Mouse (Mus musculus): ENCODE data around the gene Mindy1. TPM values are rescaled to one million over a fixed set of nuclear protein-coding genes. Genes with fewer than 3 reads are reported as not detected.

The Mindy1 gene
- polyA plus RNA-seq (2015; fragmentation: Nextera tagmentation; extraction: Ambion mirVana), result 41.4 and 42.9 TPM in 2 replicates

DNA sequence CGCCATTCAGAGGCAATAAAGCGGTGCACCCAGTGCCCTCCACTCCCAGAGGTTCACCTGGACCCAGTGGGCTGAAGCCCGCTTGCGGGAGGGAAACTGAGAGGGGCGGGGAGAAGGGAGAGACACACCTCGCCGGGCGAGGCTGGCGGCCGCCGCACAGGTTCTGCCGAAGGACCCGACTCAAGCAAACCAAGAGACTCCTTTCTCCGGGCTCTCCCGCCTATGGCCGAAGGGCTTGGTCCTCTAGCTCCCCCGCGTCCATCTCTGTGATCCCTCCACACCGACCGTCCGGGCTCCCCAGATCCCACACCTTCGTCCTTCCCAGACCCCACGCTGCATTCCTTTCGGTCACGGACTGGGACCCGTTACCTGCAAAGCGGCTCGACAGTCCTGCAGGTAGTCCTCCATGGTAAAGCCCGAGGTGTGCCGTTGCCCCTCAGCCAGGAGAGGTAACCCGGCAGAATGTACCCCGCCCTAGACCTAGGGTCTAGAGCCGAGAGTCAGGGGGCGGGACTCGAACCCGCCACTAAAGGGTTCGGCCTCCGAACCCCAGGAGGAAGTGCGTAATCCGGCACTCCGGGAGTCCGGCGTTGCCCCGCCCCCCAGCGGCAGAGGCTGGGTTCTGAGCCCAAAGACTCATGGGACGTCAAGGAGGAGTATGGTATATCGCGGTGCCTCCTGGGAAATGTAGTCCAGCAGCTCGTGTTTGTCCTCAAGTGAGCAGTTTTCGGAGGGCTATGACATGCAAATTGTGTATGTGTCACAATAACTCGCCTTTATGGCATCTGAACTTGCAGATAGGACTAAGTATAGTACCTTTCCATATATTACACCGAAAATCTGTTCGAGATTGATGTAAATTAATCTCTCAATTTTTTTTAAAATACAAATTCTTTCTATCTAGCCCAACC, at the start of gene Mindy1, which contains the start of gene Prune1:
TSS of gene Mindy1 (plus strand) at position 130 of the 911 bp plus-strand sequence.
TSS of gene Prune1 (minus strand) at position 861 of the 911 bp plus-strand sequence.
- no peaks in the 10 kb centered on the region for H3K27me3 ChIP-seq
- whole genome bisulfite sequencing, result under 1% methylated on average over 53 of the region's 53 CpGs
- peaks cover 25% of the 10 kb centered on the region for H3K4me1 ChIP-seq
- H3K9ac ChIP-seq, result peak within 1 kb of the TSS; percentile 89
- peak within 1 kb of the TSS; percentile 83 for H3K4me2 ChIP-seq
- peak within 1 kb of the TSS; percentile 77 for H3K4me3 ChIP-seq
- H3K36me3 ChIP-seq, result 0 out of 2 replicates have a peak, but pooled peaks cover 3% of the 10 kb centered on the region
- ATAC-seq (ENCODE audit: insufficient number of reproducible peaks, insufficient read depth, low FRiP score, low TSS enrichment, low read depth), result peak; percentile 89
- H3K27ac ChIP-seq, result peak within 1 kb of the TSS; percentile 98
- H3K9me3 ChIP-seq, result no peaks in the 10 kb centered on the region

DNA sequence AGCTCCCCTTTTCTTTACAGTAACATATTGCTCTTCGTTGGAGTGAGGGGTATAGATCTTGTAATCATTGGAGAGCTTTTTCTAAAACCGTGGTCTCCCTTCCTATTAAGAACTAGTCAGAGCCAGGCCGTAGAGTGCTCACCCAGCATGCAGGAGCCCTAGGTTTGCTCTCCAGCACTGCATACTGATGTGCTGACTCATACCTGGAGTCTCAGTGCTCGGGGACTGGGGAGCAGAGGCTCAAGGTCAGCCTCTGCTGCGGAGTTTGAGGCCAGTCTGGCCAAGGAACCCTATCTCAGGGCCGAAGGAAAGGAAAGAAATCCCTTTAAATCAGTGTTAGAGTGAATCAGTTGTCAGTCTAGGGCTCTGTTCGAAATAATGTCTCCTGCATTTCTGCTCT, 48.4 kb upstream of the Mindy1 start:
- H3K27me3 ChIP-seq, result no peaks in the 10 kb centered on the region
- H3K9ac ChIP-seq, result no peak overlapping the region
- H3K4me3 ChIP-seq, result no peak overlapping the region
- H3K9me3 ChIP-seq, result no peaks in the 10 kb centered on the region
- no peak overlapping the region for H3K27ac ChIP-seq
- peaks cover 64% of the 10 kb centered on the region for H3K36me3 ChIP-seq
- H3K4me2 ChIP-seq, result no peak overlapping the region
- 89% methylated on average over 7 of the region's 7 CpGs for WGBS
- peaks cover 31% of the 10 kb centered on the region for H3K4me1 ChIP-seq
- no peak for ATAC-seq (ENCODE audit: insufficient number of reproducible peaks, insufficient read depth, low FRiP score, low TSS enrichment, low read depth)

DNA sequence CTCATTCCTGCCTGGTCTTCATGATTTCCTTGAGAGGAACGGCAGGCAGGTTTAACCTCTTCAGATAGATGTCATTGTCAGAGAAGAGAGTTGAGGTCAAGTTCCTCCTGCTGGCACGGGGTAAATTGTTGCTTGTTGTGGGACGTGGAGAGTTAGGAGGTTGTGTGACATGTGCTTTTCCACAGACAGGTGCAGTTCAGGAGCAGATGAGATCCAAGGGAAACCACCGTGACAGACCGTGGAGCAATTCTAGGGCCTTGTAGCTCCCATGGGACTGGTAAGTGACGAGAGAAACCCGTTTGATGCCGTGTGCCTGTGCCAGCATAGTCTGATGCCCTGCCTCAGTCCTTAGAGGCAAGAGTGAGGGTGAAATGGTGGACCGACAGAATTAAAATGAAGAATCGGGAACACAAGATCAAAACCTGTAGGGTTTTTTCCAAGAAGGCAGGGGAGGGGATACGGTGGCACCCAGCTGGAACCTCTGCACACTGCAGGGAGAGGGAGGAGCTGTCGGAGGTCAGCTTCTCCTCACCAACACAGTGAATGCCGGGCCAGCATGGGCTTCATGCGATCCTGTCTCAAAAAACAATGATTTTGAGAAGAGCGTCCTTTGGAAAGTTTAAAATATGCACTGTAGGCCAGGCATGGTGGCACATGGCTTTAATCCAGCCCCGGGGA, 47.7 kb upstream of the Mindy1 start:
- Histone ChIP-seq H3K4me3 (no peak overlapping the region), H3K27ac (no peak overlapping the region), H3K9ac (no peak overlapping the region), H3K27me3 (no peaks in the 10 kb centered on the region), H3K4me2 (no peak overlapping the region), H3K9me3 (no peaks in the 10 kb centered on the region), H3K36me3 (peaks cover 70% of the 10 kb centered on the region), H3K4me1 (peaks cover 31% of the 10 kb centered on the region)
- no peak for ATAC-seq (ENCODE audit: insufficient number of reproducible peaks, insufficient read depth, low FRiP score, low TSS enrichment, low read depth)
- 86% methylated on average over 16 of the region's 16 CpGs for WGBS

DNA sequence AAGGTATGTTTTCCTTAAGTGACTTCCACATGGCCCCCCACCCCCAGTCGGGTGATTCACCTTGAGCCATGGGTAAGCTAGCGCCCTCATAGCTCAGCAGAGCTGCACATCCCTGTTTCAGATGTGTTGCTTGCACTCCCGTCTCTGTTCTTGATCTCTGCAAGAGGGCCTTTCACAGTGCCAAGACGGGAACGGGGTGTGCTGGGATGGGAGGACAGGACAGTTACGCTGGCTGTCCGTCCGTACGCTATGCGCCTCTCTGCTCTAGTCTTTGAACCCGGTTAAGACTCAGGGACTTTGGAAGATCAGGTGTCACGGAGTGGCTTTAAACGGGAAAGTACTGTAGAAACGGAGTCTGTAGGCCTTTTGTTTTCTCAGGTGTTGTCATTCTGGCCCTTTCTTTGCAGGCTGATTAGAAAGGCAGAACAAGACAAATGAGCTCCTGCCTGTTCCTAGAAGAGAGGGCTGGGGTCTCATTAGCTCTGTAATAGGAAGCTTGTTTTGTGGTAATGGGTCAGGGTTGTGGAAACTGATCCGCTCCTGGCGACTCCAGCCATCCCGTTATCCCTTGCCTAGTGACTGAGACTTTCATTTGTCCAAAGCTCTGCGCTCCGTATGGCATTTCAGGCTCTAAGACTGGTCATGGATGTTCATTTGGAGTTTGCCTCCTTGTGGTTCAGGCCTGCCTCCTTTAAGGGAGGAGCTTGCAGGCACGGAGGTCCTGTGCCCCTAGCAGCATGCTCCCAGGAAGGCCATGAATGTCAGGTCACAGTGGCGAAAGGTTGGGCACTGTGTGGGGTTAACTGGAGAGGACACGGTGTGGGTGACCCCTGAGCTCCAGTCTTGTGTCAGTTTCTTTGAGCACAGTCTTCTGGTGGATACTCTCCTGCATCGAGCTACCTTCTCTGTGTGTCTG, 45.5 kb upstream of the Mindy1 start:
- Histone ChIP-seq H3K9me3 (no peaks in the 10 kb centered on the region), H3K4me2 (no peak overlapping the region), H3K36me3 (peaks cover 71% of the 10 kb centered on the region), H3K9ac (0 out of 2 replicates have a peak overlapping the region, but pooled peaks have one; percentile 36), H3K4me1 (peaks cover 19% of the 10 kb centered on the region), H3K4me3 (no peak overlapping the region), H3K27me3 (no peaks in the 10 kb centered on the region), H3K27ac (no peak overlapping the region)
- ATAC-seq (ENCODE audit: insufficient number of reproducible peaks, insufficient read depth, low FRiP score, low TSS enrichment, low read depth), result no peak
- 55% methylated on average over 23 of the region's 23 CpGs for WGBS

DNA sequence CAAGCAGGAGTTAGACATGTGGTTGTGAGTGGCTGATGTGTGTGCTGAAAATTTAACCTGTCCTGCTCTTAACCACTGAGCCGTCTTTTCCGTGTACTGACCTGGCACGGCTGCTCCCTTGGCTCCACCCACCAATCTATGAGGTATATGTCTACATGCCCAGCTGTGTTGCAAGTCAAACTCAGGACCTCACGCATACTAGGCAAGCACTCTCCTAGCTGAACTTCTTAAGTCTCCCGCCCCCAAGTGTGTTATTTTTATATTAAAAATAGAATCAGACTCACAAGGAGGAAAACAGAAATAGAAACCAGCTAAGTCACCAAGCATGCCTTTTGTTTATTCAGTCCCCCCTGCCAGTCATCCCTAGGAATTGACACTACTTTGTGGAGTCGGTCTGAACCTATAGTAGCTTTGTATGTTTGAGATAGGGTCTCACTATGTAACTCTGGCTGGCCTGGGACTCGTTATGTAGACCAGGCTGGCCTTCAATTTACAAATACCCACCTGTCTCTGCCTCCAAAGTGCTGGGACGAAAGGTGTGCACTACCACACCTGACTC, 43.5 kb upstream of the Mindy1 start:
- Histone ChIP-seq H3K36me3 (peaks cover 57% of the 10 kb centered on the region), H3K4me3 (no peak overlapping the region), H3K9me3 (no peaks in the 10 kb centered on the region), H3K27me3 (no peaks in the 10 kb centered on the region), H3K4me2 (no peak overlapping the region), H3K9ac (no peak overlapping the region), H3K27ac (no peak overlapping the region), H3K4me1 (0 out of 2 replicates have a peak, but pooled peaks cover 3% of the 10 kb centered on the region)
- ATAC-seq (ENCODE audit: insufficient number of reproducible peaks, insufficient read depth, low FRiP score, low TSS enrichment, low read depth), result no peak
- 86% methylated on average over 8 of the region's 8 CpGs for WGBS

DNA sequence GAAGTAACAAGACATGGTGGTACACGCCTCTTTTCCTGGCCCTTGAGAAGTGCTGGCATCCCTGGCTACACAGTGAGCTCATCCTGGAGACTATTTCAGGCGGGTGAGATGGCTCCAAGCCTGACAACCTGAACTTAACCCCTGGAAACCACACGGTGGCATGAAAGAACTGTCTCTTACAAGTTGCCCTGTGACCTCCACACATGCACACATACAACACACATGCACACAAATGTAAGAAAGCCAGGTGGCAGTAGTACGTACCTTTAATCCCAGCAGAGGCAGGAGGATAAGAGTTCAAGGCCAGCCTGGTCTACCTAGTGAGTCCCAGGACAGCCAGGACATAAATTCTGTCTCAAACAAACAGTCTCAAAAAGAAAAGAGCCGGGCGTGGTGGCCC, 42.1 kb upstream of the Mindy1 start:
- Histone ChIP-seq H3K4me2 (no peak overlapping the region), H3K9ac (no peak overlapping the region), H3K27ac (no peak overlapping the region), H3K27me3 (no peaks in the 10 kb centered on the region), H3K4me1 (0 out of 2 replicates have a peak, but pooled peaks cover 3% of the 10 kb centered on the region), H3K4me3 (no peak overlapping the region), H3K9me3 (no peaks in the 10 kb centered on the region), H3K36me3 (peaks cover 45% of the 10 kb centered on the region)
- no peak for ATAC-seq (ENCODE audit: insufficient number of reproducible peaks, insufficient read depth, low FRiP score, low TSS enrichment, low read depth)
- WGBS, result 86% methylated on average over 6 of the region's 6 CpGs

DNA sequence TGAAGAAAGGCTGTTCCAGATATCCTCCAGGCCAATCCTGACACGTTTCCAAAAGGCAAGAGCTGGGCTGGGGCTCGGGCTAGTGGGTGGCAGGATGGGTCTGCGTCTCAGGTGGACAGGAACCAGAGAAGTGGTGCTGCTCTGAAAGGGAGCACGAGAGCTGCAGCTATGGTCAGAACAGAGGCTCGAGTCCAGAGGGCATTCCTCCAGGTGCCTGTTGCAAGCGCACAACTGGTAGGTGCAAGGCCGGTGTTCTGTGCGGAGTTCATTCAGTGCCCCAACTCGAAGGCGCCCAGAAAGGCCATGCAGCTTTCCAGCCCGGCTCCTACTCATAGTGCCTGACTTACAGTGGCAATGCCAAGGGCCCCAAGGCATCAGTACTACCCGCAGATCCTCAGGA, 41.2 kb upstream of the Mindy1 start:
- H3K4me2 ChIP-seq, result no peak overlapping the region
- 92% methylated on average over 12 of the region's 12 CpGs for WGBS
- H3K27me3 ChIP-seq, result no peaks in the 10 kb centered on the region
- no peaks in the 10 kb centered on the region for H3K9me3 ChIP-seq
- 0 out of 2 replicates have a peak, but pooled peaks cover 3% of the 10 kb centered on the region for H3K4me1 ChIP-seq
- ATAC-seq (ENCODE audit: insufficient number of reproducible peaks, insufficient read depth, low FRiP score, low TSS enrichment, low read depth), result no peak
- H3K36me3 ChIP-seq, result peaks cover 41% of the 10 kb centered on the region
- no peak overlapping the region for H3K4me3 ChIP-seq
- no peak overlapping the region for H3K27ac ChIP-seq
- no peak overlapping the region for H3K9ac ChIP-seq

DNA sequence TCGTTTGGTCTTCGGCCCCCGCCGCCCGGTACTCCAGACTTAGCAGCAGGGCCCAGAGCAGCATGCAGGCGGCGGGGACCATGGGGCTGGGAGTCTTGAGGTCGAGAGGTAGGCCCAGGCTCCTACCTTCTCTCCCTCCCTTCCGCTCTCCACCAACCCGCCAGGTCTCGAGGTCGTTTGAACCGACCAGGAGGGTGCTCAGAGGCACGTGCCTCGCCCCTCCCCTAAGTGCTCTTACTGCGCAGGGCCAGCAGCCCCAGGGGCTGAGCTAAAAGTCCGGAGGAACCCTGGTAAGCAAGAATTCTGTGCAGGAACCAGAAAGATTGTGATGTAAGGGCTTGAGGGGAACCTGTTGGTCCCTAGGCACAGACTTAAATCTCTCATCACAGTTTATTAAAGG, 40.2 kb upstream of the Mindy1 start:
- Histone ChIP-seq H3K27me3 (no peaks in the 10 kb centered on the region), H3K9ac (peak overlapping the region; percentile 32; the same call in 1 of the 2 replicates), H3K4me1 (0 out of 2 replicates have a peak, but pooled peaks cover 3% of the 10 kb centered on the region), H3K9me3 (no peaks in the 10 kb centered on the region), H3K4me3 (no peak overlapping the region), H3K27ac (no peak overlapping the region), H3K36me3 (peaks cover 37% of the 10 kb centered on the region), H3K4me2 (peak overlapping the region; percentile 12; the same call in 1 of the 2 replicates)
- no peak for ATAC-seq (ENCODE audit: insufficient number of reproducible peaks, insufficient read depth, low FRiP score, low TSS enrichment, low read depth)
- 33% methylated on average over 17 of the region's 17 CpGs for WGBS

DNA sequence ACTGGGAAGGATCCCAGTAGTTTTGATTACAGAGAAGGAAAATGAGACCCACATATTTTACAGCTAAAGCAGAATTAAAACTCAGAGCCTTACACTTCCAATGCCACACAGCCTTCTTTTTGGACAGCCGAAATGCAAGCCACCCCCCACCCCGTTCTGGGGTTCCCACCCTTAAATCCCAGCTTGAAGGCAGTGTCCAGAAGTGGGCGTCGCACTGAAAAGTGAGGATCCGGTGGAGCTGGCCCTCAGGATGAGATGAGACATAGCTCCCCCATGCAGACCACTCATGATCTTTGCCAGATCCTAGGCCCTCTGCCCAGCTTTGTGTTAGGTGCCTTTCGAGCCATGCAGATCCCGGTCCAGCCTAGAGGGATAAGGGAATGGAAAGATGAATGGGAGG, 39.6 kb upstream of the Mindy1 start, which contains the start of gene Gm128:
TSS of gene Gm128 (minus strand) at position 101 of the 400 bp plus-strand sequence.
- peak within 1 kb of the TSS; percentile 32; the same call in 1 of the 2 replicates for H3K9ac ChIP-seq
- no peak within 1 kb of the TSS for H3K4me3 ChIP-seq
- no peaks in the 10 kb centered on the region for H3K27me3 ChIP-seq
- H3K9me3 ChIP-seq, result no peaks in the 10 kb centered on the region
- peak within 1 kb of the TSS; percentile 12; the same call in 1 of the 2 replicates for H3K4me2 ChIP-seq
- no peak within 1 kb of the TSS for H3K27ac ChIP-seq
- 0 out of 2 replicates have a peak, but pooled peaks cover 3% of the 10 kb centered on the region for H3K4me1 ChIP-seq
- WGBS, result 80% methylated on average over 7 of the region's 7 CpGs
- peaks cover 34% of the 10 kb centered on the region for H3K36me3 ChIP-seq
- no peak for ATAC-seq (ENCODE audit: insufficient number of reproducible peaks, insufficient read depth, low FRiP score, low TSS enrichment, low read depth)

DNA sequence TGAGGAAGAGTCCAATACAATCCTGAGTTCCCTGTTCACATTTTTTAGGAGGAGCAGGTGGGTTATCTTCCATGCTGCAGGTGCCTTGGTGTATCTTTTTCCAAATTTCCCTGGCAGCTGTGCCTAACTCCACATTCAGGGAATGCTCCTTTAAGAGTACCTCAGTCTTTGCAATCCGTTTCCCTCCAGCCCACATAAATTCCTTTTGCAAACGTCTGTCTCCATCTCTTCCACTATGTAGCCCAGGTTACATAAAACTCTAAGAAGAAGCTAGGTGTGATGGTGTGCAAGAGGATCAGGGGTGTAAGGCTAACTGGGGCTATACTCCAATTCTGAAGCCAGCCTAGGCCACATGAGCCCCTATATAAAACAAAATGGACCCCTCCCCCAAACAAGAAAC, 38.1 kb upstream of the Mindy1 start:
- no peak for ATAC-seq (ENCODE audit: insufficient number of reproducible peaks, insufficient read depth, low FRiP score, low TSS enrichment, low read depth)
- Histone ChIP-seq H3K27me3 (no peaks in the 10 kb centered on the region), H3K27ac (no peak overlapping the region), H3K4me1 (0 out of 2 replicates have a peak, but pooled peaks cover 3% of the 10 kb centered on the region), H3K4me2 (no peak overlapping the region), H3K36me3 (peaks cover 25% of the 10 kb centered on the region), H3K9ac (no peak overlapping the region), H3K9me3 (no peaks in the 10 kb centered on the region), H3K4me3 (no peak overlapping the region)
- 77% methylated on average over 2 of the region's 2 CpGs for WGBS

Data from embryonic facial prominence, embryonic 13.5 days (tissue).